Mouse (Mus musculus): ENCODE measurements around the gene Tjp2. TPM values are rescaled to one million over a fixed set of nuclear protein-coding genes. Genes with fewer than 3 reads are reported as not detected.
A peak's percentile ranks its signal among the peaks of the same experiment; 100 is the strongest.

Gene Tjp2
- polyA plus RNA-seq, 1 experiment, result not detected

DNA sequence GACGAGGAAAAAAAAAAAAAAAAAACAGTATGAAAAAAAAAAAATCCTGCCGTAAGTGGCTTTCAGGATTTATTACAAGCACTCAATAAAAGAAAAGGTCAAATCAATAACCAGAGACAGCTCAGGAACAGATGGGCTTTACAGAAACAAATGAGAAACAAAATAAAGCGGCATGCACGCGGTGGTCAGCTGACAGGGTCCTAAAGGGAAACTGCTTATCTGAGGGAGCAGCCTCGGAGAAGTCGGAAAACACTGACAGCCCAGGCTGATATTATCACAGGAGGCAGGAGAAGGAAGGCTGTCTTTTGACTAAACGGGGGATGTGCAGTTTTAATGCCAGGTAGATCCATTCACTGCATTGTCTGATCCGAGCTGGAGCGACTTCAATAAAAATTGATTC, 89.8 kb downstream of the Tjp2 start:
- Histone ChIP-seq H3K27ac (ENCODE audit: insufficient read depth, low read depth, low read length) (no peak overlapping the region), H3K4me1 (ENCODE audit: control insufficient read depth, insufficient read depth, low read length) (no peaks in the 10 kb centered on the region), H3K4me3 (ENCODE audit: insufficient read depth, low read depth, low read length) (no peak overlapping the region)
- 69% methylated on average over 10 of the region's 10 CpGs for WGBS
- TF ChIP-seq CTCF (IDR thresholded peaks at IDR 0.05; ENCODE audit: insufficient read depth, low read depth, low read length), result no peak
- no peak for TF ChIP-seq POLR2A (IDR thresholded peaks at IDR 0.05; ENCODE audit: insufficient read depth, low read depth, low read length)

DNA sequence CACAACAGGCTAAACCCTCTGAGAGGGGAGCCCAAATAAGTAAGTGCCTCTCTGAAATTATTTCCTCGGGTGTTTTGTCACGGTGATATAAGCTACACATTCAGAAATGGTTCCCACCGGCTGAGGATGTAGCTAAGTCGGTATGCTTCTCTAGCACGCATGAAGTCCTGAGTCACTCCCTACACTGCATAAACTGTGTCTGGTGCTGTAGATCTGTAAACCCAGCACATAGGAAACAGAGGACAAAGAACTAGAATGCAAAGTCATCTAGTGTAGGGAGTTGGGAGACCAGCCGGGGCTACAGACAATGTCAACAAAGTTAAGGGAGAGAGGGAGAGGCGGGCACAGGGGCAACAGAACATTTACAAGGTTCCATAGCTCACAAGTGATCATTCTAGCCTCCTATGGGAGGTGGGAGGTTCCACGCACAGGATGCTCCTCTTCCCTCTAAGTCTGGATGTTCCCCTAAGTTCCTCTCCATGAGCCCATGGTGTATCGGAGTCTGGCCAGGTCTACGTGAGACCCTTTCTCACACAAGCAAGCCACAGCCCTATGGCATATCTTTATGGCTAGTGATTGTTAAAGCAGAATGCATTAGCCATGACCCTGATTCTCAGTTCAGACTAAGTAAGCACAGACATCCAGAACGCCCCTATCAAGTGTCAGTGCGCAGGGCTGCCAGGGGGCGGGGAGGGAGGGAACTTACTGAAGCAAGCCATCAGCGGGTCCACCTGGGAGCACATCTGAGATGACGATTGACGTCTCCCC, 90.5 kb downstream of the Tjp2 start:
- WGBS, result 89% methylated on average over 16 of the region's 16 CpGs
- H3K4me3 ChIP-seq (ENCODE audit: insufficient read depth, low read depth, low read length), result 0 out of 2 replicates have a peak overlapping the region, but pooled peaks have one; percentile 5
- no peak for TF ChIP-seq CTCF (IDR thresholded peaks at IDR 0.05; ENCODE audit: insufficient read depth, low read depth, low read length)
- no peak for TF ChIP-seq POLR2A (IDR thresholded peaks at IDR 0.05; ENCODE audit: insufficient read depth, low read depth, low read length)
- H3K4me1 ChIP-seq (ENCODE audit: control insufficient read depth, insufficient read depth, low read length), result no peaks in the 10 kb centered on the region
- H3K27ac ChIP-seq (ENCODE audit: insufficient read depth, low read depth, low read length), result no peak overlapping the region

DNA sequence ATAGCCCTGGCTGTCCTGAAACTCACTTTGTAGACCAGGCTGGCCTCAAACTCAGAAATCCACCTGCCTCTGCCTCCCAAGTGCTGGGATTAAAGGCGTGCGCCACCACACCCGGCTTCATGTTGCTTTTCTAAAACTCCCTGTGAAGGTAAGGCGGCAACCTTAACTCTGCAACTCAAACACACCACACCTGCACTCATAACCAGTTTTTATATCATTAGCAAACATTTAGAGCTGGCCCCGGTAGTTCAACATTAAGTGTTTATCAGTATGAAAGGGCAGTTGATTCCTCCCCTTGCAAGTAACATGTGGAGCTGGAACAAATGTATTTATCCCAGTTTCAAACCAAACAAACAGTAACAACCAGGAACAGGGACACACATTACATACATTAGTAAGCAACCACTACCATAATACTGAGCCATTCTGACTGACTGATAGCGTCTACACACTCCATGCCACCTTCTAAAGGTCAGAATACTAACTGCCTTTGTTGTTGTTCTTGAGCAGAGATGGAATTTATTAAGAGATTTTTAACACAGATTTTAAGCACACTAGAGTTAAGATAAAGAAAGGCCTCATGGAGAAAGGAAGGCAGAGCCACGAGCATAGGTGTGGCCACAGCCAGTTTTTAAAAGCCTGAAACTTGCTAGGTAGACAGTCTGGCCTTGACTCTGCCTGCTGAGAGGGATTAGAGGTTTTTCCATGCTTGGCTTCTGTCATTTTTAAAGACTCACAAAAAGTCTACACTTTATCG, 101.1 kb downstream of the Tjp2 start:
- Histone ChIP-seq H3K4me1 (ENCODE audit: control insufficient read depth, insufficient read depth, low read length) (peaks cover 2% of the 10 kb centered on the region; the same call in 1 of the 2 replicates), H3K27ac (ENCODE audit: insufficient read depth, low read depth, low read length) (no peak overlapping the region), H3K4me3 (ENCODE audit: insufficient read depth, low read depth, low read length) (no peak overlapping the region)
- TF ChIP-seq POLR2A (IDR thresholded peaks at IDR 0.05; ENCODE audit: insufficient read depth, low read depth, low read length) (no peak), CTCF (IDR thresholded peaks at IDR 0.05; ENCODE audit: insufficient read depth, low read depth, low read length) (no peak)
- 97% methylated on average over 8 of the region's 8 CpGs for WGBS

DNA sequence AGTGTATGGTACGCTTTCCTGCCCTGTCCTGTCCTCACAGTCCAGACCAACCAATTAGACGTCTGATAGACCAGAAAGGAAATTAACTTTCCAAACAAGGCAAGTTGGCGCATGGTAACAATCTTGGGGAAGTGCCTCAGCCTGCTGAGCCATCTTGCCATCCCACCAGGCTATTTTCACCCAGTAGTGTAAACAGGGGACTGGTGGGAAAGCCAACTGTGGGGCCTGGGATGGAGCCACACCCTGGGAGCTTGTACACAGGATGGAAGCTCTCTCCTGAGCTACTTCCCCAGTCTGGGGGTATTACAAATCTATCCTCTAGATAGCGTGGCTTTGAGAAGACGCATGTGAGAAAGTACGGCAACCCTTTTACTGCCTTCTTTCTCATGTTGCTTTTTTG, 101.7 kb downstream of the Tjp2 start:
- H3K27ac ChIP-seq (ENCODE audit: insufficient read depth, low read depth, low read length), result no peak overlapping the region
- no peak overlapping the region for H3K4me3 ChIP-seq (ENCODE audit: insufficient read depth, low read depth, low read length)
- H3K4me1 ChIP-seq (ENCODE audit: control insufficient read depth, insufficient read depth, low read length), result peaks cover 2% of the 10 kb centered on the region; the same call in 1 of the 2 replicates
- WGBS, result 94% methylated on average over 6 of the region's 6 CpGs
- TF ChIP-seq POLR2A (IDR thresholded peaks at IDR 0.05; ENCODE audit: insufficient read depth, low read depth, low read length) (no peak), CTCF (IDR thresholded peaks at IDR 0.05; ENCODE audit: insufficient read depth, low read depth, low read length) (no peak)

DNA sequence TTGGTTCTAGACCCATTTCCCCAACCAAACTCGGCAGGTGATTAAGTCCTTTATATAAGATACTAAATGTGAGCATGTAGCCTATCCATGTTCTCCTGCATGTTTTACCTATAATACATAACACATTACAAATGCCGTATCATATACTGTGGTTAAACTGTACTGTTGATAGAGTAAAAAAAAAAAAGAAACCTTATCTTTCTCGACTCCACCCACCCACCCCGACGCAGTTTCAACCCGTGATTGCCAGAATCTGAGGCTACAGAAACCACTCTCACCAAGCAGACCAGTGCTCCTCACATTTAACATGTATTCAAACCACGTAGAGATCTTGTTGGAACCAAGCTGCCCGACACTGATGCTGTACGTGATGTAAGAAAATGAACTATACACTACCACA, 102.2 kb downstream of the Tjp2 start:
- WGBS, result 97% methylated on average over 9 of the region's 9 CpGs
- H3K4me3 ChIP-seq (ENCODE audit: insufficient read depth, low read depth, low read length), result no peak overlapping the region
- H3K27ac ChIP-seq (ENCODE audit: insufficient read depth, low read depth, low read length), result no peak overlapping the region
- peaks cover 2% of the 10 kb centered on the region; the same call in 1 of the 2 replicates for H3K4me1 ChIP-seq (ENCODE audit: control insufficient read depth, insufficient read depth, low read length)
- TF ChIP-seq POLR2A (IDR thresholded peaks at IDR 0.05; ENCODE audit: insufficient read depth, low read depth, low read length) (no peak), CTCF (IDR thresholded peaks at IDR 0.05; ENCODE audit: insufficient read depth, low read depth, low read length) (no peak)

DNA sequence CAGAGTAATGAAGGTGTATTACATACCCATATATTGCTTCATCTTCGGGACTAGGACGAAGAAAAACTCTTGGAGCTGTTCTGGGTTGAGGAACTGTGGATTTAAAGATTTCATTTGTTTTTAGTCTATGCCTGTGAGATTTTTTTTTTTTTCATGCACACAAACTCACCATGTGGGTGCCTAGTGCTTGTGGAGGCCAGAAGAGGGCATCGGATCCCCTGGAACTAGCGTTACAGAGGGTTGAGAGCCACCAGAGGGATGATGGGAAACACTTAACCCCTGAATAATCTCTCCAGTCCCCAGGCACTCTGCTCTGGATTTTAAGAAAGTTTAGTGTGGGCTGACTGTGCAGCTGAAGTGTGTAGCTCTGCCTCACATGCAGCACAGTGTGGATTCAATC, 104.0 kb downstream of the Tjp2 start:
- peaks cover 2% of the 10 kb centered on the region; the same call in 1 of the 2 replicates for H3K4me1 ChIP-seq (ENCODE audit: control insufficient read depth, insufficient read depth, low read length)
- no peak overlapping the region for H3K4me3 ChIP-seq (ENCODE audit: insufficient read depth, low read depth, low read length)
- TF ChIP-seq CTCF (IDR thresholded peaks at IDR 0.05; ENCODE audit: insufficient read depth, low read depth, low read length) (no peak), POLR2A (IDR thresholded peaks at IDR 0.05; ENCODE audit: insufficient read depth, low read depth, low read length) (no peak)
- WGBS, result 88% methylated on average over 4 of the region's 4 CpGs
- H3K27ac ChIP-seq (ENCODE audit: insufficient read depth, low read depth, low read length), result no peak overlapping the region

DNA sequence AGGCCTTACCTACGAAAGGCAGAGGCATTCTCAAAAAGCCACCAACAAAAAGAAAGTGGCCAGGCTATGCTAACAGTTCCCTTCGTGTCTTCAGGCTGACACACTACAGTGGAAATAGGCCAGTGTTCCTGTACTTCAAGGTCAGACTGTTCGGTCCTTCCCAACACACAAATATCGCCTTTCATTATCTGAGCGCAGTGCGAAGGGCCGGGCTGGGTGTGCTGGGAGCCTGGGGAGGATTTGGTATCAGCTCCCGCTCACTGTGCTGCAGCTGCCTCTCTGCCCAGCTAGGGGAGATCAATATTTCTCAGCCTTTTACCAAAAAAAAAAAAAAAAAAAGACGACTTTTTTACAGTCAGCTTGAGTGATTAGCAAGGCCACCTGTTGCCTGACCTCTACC, 106.1 kb downstream of the Tjp2 start:
- Histone ChIP-seq H3K27ac (ENCODE audit: insufficient read depth, low read depth, low read length) (no peak overlapping the region), H3K4me3 (ENCODE audit: insufficient read depth, low read depth, low read length) (no peak overlapping the region), H3K4me1 (ENCODE audit: control insufficient read depth, insufficient read depth, low read length) (no peaks in the 10 kb centered on the region)
- no peak for TF ChIP-seq POLR2A (IDR thresholded peaks at IDR 0.05; ENCODE audit: insufficient read depth, low read depth, low read length)
- no peak for TF ChIP-seq CTCF (IDR thresholded peaks at IDR 0.05; ENCODE audit: insufficient read depth, low read depth, low read length)
- WGBS, result 91% methylated on average over 9 of the region's 9 CpGs

DNA sequence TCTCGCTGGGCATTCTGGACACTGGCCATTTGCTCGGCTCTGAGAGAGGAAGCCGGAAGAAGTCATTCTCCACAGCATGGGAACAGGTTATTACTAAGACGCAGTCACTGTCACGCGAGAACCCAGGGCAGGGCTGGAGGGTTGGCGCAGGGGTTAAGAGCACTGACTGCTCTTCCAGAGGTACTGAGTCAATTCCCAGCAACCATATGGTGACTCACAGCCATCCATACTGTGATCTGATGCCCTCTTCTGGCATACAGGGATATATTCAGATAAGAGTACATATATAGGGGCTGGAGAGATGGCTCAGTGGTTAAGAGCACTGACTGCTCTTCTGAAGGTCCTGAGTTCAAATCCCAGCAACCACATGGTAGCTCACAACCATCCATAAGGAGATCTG, 113.2 kb downstream of the Tjp2 start:
- Histone ChIP-seq H3K4me3 (ENCODE audit: insufficient read depth, low read depth, low read length) (no peak overlapping the region), H3K27ac (ENCODE audit: insufficient read depth, low read depth, low read length) (no peak overlapping the region), H3K4me1 (ENCODE audit: control insufficient read depth, insufficient read depth, low read length) (no peaks in the 10 kb centered on the region)
- no peak for TF ChIP-seq CTCF (IDR thresholded peaks at IDR 0.05; ENCODE audit: insufficient read depth, low read depth, low read length)
- TF ChIP-seq POLR2A (IDR thresholded peaks at IDR 0.05; ENCODE audit: insufficient read depth, low read depth, low read length), result no peak
- WGBS, result 97% methylated on average over 7 of the region's 7 CpGs

DNA sequence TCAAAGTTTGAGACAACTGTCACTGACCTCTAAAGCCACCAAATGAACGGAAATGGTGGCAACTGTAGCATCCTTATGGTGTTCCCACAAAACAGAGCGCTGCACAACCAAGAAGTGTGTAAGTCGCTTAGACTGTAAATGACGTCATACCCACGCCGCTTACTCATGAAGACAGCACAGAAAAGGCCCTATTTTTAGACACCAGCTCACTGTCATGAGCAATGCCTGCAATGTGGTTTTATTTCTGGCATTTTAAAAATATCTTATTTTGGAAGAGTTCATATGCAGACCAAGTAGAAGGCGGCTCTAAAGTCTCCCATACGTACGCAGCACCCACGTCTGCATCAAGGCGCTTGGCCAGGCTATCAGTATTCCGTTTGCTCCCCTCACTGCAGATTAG, 117.1 kb downstream of the Tjp2 start:
- WGBS, result 52% methylated on average over 12 of the region's 12 CpGs
- no peak for TF ChIP-seq CTCF (IDR thresholded peaks at IDR 0.05; ENCODE audit: insufficient read depth, low read depth, low read length)
- TF ChIP-seq POLR2A (IDR thresholded peaks at IDR 0.05; ENCODE audit: insufficient read depth, low read depth, low read length), result no peak
- H3K27ac ChIP-seq (ENCODE audit: insufficient read depth, low read depth, low read length), result no peak overlapping the region
- no peak overlapping the region for H3K4me3 ChIP-seq (ENCODE audit: insufficient read depth, low read depth, low read length)
- no peaks in the 10 kb centered on the region for H3K4me1 ChIP-seq (ENCODE audit: control insufficient read depth, insufficient read depth, low read length)

All from olfactory bulb, adult 2 months (tissue).